Mouse (Mus musculus): ENCODE data around the gene Atp5s. TPM values are rescaled to one million over a fixed set of nuclear protein-coding genes. Genes with fewer than 3 reads are reported as not detected.

The Atp5s gene
- polyA plus RNA-seq, 1 experiment from 2014 or later: 21.2 TPM

DNA sequence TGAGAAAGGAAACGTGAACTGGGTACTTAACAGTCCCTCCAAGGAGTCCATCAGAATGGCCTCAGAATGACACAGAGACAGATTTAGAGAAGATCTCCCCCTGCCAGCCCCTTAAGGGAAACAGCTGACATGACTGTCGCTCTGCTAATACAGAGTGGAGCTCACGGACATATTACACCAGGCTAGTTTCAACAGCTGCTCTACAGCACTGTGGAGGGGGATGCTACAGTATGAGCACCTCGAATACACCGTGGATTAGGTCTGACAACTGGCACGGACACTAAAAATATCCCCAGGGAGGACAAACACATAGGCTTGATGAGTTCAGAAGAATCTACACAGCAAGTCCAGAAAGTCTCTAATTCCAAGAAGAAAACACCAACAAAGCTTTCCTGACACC, 26.4 kb upstream of the Atp5s start:
- no peak for DNase-seq (ENCODE audit: low spot score)
- Histone ChIP-seq H3K27ac (no peak overlapping the region), H3K36me3 (peaks cover 27% of the 10 kb centered on the region), H3K4me1 (replicated peaks) (no peaks in the 10 kb centered on the region), H3K9me3 (no peaks in the 10 kb centered on the region), H3K27me3 (ENCODE audit: insufficient read depth, poor library complexity, severe bottlenecking) (no peaks in the 10 kb centered on the region), H3K4me3 (no peak overlapping the region)
- 88% methylated on average over 6 of the region's 6 CpGs for WGBS

DNA sequence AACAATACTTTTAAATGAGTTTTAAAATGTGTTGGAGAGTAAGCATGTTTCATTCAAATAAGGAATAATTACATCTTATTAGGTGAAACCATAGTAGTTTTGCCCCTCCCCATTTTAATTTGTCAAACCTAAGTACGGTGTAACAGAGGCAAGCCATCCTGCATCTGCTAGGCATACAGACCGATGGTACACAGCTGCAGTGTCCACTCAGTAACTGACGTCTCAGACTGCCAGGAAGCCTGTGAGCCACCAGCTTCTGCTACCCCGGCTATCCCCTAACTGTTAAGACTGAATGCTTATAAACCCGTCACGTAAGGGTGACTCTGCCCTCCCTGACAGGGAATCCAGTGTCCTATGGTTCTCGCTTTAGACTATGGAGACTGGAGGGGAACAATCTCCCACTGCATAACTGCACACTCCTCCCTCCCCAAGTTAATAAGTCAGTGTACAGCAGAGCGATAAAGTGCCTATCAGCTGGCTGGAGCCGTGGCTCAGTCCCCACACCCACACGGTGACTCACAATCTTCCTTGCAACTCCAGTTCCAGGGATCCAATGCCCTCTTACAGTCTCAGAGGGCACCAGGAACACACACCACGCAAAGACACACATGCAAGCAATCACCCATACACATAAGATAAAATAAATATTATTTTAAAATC, 19.8 kb upstream of the Atp5s start:
- Histone ChIP-seq H3K36me3 (peaks cover 25% of the 10 kb centered on the region), H3K4me3 (no peak overlapping the region), H3K27ac (no peak overlapping the region), H3K9me3 (no peaks in the 10 kb centered on the region), H3K27me3 (ENCODE audit: insufficient read depth, poor library complexity, severe bottlenecking) (no peaks in the 10 kb centered on the region), H3K4me1 (replicated peaks) (no peaks in the 10 kb centered on the region)
- no peak for DNase-seq (ENCODE audit: low spot score)
- 93% methylated on average over 11 of the region's 11 CpGs for WGBS

DNA sequence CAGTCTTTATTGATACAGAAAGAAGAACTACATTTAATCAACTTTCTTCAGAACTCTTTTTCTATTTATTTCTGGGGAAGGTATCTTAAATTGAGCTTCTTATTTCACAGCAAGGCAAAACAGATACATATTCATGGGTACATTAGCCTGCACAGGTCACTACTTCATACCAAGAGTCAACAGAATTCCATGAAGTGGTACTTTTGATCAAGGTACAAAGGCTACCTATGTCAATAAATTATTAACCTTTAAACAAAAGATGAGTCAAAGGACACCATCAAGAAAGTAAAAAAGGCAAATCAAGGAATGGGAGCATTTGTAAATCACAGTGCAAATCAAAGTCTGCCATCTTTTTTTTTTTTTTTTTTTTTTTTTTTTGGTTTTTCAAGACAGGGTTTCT, 11.1 kb upstream of the Atp5s start:
- no peak for DNase-seq (ENCODE audit: low spot score)
- Histone ChIP-seq H3K36me3 (peaks cover 56% of the 10 kb centered on the region), H3K27me3 (ENCODE audit: insufficient read depth, poor library complexity, severe bottlenecking) (no peaks in the 10 kb centered on the region), H3K4me1 (replicated peaks) (no peaks in the 10 kb centered on the region), H3K27ac (no peak overlapping the region), H3K9me3 (peaks cover 10% of the 10 kb centered on the region; the same call in 1 of the 2 replicates), H3K4me3 (no peak overlapping the region)

DNA sequence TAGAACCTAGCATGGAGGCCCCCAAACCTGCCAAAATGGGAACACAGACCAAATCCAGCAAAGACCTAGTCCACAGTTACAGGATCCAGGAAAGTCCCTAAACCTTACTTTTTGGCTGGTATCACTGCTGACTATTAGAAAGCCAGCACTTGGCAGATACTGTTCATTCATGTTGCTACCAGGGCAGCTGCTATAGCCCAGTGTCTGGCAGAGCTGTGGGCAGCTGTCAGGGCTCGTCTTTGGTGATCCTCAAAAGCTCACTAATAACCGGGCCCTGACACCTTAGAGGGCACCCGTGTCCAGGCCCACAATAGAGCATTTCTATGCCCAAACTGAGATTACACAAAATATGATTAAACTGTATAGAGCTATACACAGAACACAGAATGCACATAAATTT, 1.9 kb upstream of the Atp5s start:
- WGBS: 87% methylated on average over 3 of the region's 3 CpGs
- Histone ChIP-seq H3K36me3 (peaks cover 43% of the 10 kb centered on the region), H3K4me3 (no peak overlapping the region), H3K27me3 (ENCODE audit: insufficient read depth, poor library complexity, severe bottlenecking) (no peaks in the 10 kb centered on the region), H3K9me3 (peaks cover 27% of the 10 kb centered on the region), H3K4me1 (replicated peaks) (peaks cover 25% of the 10 kb centered on the region), H3K27ac (no peak overlapping the region)
- no peak for DNase-seq (ENCODE audit: low spot score)

DNA sequence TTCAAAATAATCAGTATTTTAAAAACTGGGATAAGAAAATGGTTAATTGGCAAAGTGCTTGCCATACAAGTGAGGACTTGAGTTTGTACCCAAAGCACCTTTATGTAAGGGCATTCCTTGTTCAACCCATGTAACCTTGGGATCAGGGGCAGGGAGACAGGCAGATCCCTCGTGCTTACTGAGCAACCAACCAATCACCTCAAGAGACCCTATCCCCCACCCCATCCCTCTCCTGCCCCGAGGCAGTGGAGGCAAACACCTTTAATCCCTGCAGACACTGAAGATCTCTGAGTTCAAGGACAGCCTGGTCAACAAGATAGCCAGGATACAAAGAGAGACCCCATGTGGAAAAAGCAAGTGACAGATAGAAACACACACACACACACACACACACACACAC, 1.4 kb upstream of the Atp5s start:
- 70% methylated on average over 2 of the region's 2 CpGs for WGBS

DNA sequence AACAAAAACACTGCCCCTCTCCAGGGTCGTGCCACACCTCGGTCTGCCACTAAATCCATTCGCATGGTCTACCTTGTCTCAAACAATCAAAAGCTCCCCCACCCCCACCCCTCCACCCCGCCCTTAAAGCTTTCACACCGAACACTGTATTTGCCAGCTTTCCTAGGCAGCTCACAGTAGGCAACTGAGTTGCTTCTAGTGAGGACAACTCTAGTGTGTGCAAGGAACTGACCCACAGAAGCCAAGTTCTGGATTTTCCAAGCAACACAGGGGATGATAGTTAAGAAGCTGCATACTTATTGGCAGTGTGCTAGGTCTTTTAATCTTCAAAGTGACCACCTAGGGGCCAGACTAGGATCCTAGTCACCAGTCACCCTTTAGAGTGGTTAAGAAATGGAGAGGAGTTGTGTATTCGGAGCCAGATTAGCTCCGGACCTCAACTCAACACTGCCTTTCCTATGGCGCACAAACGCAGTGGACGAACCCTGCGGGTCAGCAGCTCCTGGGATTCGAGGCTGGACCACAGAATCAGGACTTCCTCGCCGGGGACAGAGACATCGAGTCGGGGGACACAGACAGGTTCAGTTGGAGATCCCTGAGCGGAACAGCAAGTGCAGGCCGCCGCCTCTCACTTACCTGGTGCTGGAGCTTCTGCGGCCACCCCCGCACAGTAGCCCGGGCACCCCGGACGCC, 586 bp upstream of the Atp5s start:
- 4% methylated on average over 24 of the region's 24 CpGs for WGBS
- H3K27ac ChIP-seq: peak overlapping the region; percentile 89
- no peaks in the 10 kb centered on the region for H3K27me3 ChIP-seq (ENCODE audit: insufficient read depth, poor library complexity, severe bottlenecking)
- H3K4me3 ChIP-seq: peak overlapping the region; percentile 86
- DNase-seq (ENCODE audit: low spot score): no peak
- peaks cover 30% of the 10 kb centered on the region for H3K36me3 ChIP-seq
- peaks cover 16% of the 10 kb centered on the region for H3K9me3 ChIP-seq
- H3K4me1 ChIP-seq (replicated peaks): peaks cover 25% of the 10 kb centered on the region

More for the DNA sequence above, 1.4 kb upstream of the Atp5s start:
- DNase-seq (ENCODE audit: low spot score): no peak
- peak overlapping the region; percentile 86 for H3K4me3 ChIP-seq
- no peak overlapping the region for H3K27ac ChIP-seq
- peaks cover 22% of the 10 kb centered on the region for H3K9me3 ChIP-seq
- H3K27me3 ChIP-seq (ENCODE audit: insufficient read depth, poor library complexity, severe bottlenecking): no peaks in the 10 kb centered on the region
- H3K4me1 ChIP-seq (replicated peaks): peaks cover 25% of the 10 kb centered on the region
- peaks cover 38% of the 10 kb centered on the region for H3K36me3 ChIP-seq

DNA sequence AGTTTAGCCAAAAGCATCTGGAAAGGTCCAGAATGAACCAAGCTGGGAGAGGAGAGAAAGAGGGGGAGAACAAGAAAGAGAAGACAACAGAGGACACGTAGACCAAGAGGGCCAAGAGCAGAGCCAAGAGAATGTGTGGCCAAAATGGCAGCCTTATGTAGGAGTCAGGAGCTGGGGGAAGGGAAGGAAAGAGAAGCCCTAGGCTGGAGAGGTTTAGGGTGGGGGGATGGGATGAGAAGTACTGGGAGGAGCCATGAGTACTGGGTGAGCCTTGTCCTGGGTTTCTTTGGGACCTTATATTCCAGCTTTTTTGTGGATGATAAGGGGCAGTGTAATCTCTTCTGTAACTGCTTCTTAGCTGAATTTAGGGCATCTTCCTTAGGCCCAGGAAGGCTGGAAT, 4.5 kb downstream of the Atp5s start:
- DNase-seq (ENCODE audit: low spot score): no peak
- H3K27ac ChIP-seq: no peak overlapping the region
- no peaks in the 10 kb centered on the region for H3K36me3 ChIP-seq
- WGBS: 88% methylated on average over 1 of the region's 1 CpGs
- H3K27me3 ChIP-seq (ENCODE audit: insufficient read depth, poor library complexity, severe bottlenecking): no peaks in the 10 kb centered on the region
- no peaks in the 10 kb centered on the region for H3K9me3 ChIP-seq
- no peak overlapping the region for H3K4me3 ChIP-seq
- peaks cover 14% of the 10 kb centered on the region for H3K4me1 ChIP-seq (replicated peaks)

DNA sequence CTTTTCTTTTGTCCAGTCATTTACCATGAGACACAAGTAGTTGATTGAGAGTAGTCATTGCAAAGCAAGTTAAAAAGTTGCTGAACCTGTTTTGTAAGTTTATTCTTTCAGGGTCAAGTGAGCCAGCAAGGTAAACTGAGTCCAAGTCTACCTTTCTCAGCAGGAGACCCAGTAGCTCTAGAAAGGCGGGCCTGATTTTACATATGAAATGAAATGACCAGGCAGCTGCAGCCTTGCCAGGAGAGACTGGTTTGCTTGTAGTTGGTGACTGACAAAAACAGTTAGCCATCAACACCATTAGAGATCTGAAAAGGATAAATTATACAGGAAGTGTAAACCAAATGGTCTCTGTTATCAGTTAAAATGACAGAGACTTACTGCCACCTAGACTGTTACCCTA, 5.6 kb downstream of the Atp5s start:
- no peaks in the 10 kb centered on the region for H3K27me3 ChIP-seq (ENCODE audit: insufficient read depth, poor library complexity, severe bottlenecking)
- H3K4me3 ChIP-seq: no peak overlapping the region
- H3K4me1 ChIP-seq (replicated peaks): peaks cover 7% of the 10 kb centered on the region
- no peaks in the 10 kb centered on the region for H3K9me3 ChIP-seq
- DNase-seq (ENCODE audit: low spot score): no peak
- whole genome bisulfite sequencing: 69% methylated on average over 1 of the region's 1 CpGs
- H3K27ac ChIP-seq: no peak overlapping the region
- no peaks in the 10 kb centered on the region for H3K36me3 ChIP-seq

DNA sequence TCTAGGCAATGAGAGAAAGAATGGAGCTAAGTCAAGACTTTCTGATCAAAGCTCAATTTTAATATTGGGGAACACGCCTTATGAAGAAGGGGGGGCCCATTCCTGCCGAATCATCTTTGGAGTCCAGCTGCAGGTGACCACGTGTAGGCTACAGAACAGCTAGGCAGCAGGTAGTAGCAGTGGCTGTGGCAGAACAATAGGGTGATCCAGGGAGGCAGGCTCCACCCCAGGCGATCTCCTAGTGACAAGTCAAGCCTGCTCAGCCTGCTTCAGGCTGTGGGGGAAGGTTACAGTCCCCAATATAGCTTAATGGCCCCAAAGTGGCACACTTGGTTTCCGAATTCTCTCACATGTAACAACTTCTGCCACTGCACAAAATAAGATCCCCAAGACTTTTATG, 7.5 kb downstream of the Atp5s start:
- Histone ChIP-seq H3K27me3 (ENCODE audit: insufficient read depth, poor library complexity, severe bottlenecking) (no peaks in the 10 kb centered on the region), H3K4me3 (no peak overlapping the region), H3K36me3 (no peaks in the 10 kb centered on the region), H3K4me1 (replicated peaks) (no peaks in the 10 kb centered on the region), H3K9me3 (no peaks in the 10 kb centered on the region), H3K27ac (no peak overlapping the region)
- no peak for DNase-seq (ENCODE audit: low spot score)
- 42% methylated on average over 5 of the region's 5 CpGs for WGBS

DNA sequence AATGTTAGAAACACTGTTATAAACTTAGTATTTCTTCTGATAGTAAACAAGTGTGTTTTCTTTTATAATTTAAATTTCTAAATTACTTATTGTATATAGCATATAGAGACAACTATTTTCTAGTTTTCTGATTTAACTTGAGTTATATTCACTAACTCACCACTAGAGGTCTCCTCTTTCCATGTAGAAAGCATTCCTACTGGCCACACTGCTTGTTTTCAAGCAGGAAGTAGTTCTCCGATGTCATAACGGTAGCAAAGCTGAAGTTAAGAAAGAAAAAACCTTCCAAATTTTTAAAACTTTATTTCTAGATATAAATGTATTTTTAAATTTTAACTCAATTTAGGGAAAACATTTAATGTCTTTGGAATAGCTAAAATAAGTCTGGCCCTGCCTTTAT, 8.8 kb downstream of the Atp5s start:
- H3K4me1 ChIP-seq (replicated peaks): no peaks in the 10 kb centered on the region
- no peaks in the 10 kb centered on the region for H3K36me3 ChIP-seq
- H3K9me3 ChIP-seq: no peaks in the 10 kb centered on the region
- H3K27me3 ChIP-seq (ENCODE audit: insufficient read depth, poor library complexity, severe bottlenecking): no peaks in the 10 kb centered on the region
- no peak for DNase-seq (ENCODE audit: low spot score)
- no peak overlapping the region for H3K27ac ChIP-seq
- H3K4me3 ChIP-seq: no peak overlapping the region
- 27% methylated on average over 2 of the region's 2 CpGs for WGBS

DNA sequence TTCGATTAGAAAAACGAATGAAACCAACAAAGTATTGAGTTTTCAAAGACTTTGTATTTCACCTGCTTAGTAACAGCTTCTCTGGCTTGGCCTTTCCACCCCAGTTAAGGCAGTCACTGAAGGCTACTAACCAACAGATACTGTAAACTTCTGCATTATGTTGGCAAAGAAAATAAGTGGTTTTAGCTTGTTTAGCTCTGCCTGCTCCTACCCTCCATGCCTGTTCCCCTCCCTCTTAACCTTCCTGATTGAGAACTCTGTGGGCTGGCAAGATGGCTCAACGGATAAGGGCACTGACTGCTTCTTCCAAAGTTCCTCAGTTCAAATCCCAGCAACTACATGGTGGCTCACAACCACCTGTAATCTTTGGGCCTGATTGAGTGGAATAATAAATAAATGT, 9.2 kb downstream of the Atp5s start:
- H3K27me3 ChIP-seq (ENCODE audit: insufficient read depth, poor library complexity, severe bottlenecking): no peaks in the 10 kb centered on the region
- H3K36me3 ChIP-seq: no peaks in the 10 kb centered on the region
- no peak overlapping the region for H3K27ac ChIP-seq
- no peak for DNase-seq (ENCODE audit: low spot score)
- no peak overlapping the region for H3K4me3 ChIP-seq
- no peaks in the 10 kb centered on the region for H3K9me3 ChIP-seq
- no peaks in the 10 kb centered on the region for H3K4me1 ChIP-seq (replicated peaks)
- WGBS: 83% methylated on average over 3 of the region's 3 CpGs

DNA sequence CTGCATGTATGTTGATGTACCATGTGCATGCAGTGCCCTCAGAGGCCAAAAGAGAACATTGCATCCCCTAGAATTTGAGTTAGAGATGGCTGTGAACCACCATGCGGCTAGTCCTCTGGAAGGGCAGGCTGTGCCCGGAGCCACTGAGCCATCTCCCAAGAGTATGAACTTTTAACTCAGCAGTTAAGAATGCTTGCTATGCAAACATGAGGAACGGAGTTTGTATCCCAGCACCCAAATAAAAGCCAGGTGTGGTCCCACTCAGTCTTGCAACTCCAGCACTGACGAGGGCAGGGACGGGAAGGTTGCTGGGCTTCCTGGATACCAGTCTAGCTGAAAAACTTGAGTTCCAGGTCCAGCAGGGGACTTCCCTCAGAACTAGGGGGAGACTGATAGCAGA, 17.2 kb downstream of the Atp5s start:
- no peak overlapping the region for H3K27ac ChIP-seq
- no peak overlapping the region for H3K4me3 ChIP-seq
- no peaks in the 10 kb centered on the region for H3K36me3 ChIP-seq
- 68% methylated on average over 5 of the region's 5 CpGs for WGBS
- H3K9me3 ChIP-seq: no peaks in the 10 kb centered on the region
- H3K4me1 ChIP-seq (replicated peaks): no peaks in the 10 kb centered on the region
- H3K27me3 ChIP-seq (ENCODE audit: insufficient read depth, poor library complexity, severe bottlenecking): no peaks in the 10 kb centered on the region
- DNase-seq (ENCODE audit: low spot score): no peak

DNA sequence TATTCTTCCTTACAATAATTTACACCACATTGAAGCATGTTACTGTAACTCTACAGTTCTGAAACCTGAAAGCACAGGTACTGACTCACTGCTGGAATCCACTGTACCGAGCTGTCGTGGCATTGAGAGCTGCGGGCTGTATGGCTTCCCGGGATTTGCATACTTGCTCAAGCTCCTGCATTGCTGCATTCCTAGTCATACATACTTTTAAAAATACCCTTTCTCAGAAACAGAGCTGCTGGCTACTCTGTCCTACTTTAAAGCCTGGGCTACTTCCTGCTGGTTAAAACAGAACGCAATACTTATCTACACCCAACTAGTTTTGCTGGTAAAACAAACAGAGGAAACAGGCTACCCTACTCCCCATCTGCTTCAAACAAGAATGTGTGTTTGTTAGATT, 19.4 kb downstream of the Atp5s start:
- Histone ChIP-seq H3K9me3 (no peaks in the 10 kb centered on the region), H3K4me1 (replicated peaks) (no peaks in the 10 kb centered on the region), H3K36me3 (no peaks in the 10 kb centered on the region), H3K4me3 (no peak overlapping the region), H3K27ac (no peak overlapping the region), H3K27me3 (ENCODE audit: insufficient read depth, poor library complexity, severe bottlenecking) (no peaks in the 10 kb centered on the region)
- no peak for DNase-seq (ENCODE audit: low spot score)
- WGBS: 86% methylated on average over 5 of the region's 5 CpGs

All from hindbrain, embryonic 10.5 days (tissue).